Mouse (Mus musculus): Measurements from ENCODE around the gene Ctsd. TPM values are rescaled to one million over a fixed set of nuclear protein-coding genes. Genes with fewer than 3 reads are reported as not detected.
"Not testable (repeated sequence)": the region's sequence is repeated elsewhere in the genome, so short reads cannot be mapped to it uniquely, and the experiment has no call there.

The Ctsd gene
- polyA plus RNA-seq, 1 experiment from 2014 or later = 313 TPM

DNA sequence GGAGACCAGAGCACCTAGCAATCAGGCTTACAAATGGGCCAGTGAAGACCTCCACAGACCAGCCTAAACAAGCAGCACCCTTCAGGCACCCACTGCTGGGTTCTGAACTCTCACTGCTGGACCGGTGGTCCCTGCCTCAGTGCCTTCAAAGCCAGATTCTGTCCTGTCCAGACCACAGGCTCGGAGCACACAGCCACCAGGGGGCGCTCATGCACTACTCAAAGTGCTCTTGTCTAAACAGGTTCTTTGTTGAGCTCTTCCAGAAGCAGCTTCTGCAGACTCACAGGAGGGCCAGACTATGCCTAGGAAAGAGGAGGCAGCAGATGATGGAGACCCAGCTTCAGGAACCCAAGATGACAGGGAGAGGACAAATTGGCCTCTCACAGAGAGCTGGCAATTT is 53.6 kb downstream of the Ctsd start:
- no peaks in the 10 kb centered on the region for H3K9me3 ChIP-seq (ENCODE audit: control insufficient read depth, low read length)
- ATAC-seq (ENCODE audit: low FRiP score) = peak; percentile 89
- no peaks in the 10 kb centered on the region for H3K27me3 ChIP-seq (ENCODE audit: control insufficient read depth, insufficient read depth, low read length)
- H3K36me3 ChIP-seq (replicated peaks; ENCODE audit: control insufficient read depth, insufficient read depth) = no peaks in the 10 kb centered on the region
- peak; percentile 96 for DNase-seq (ENCODE audit: low spot score)
- 5% methylated on average over 3 of the region's 3 CpGs for WGBS
- no peak overlapping the region for H3K9ac ChIP-seq
- H3K4me1 ChIP-seq (replicated peaks; ENCODE audit: control insufficient read depth, insufficient read depth, low read length) = no peaks in the 10 kb centered on the region
- no peak overlapping the region for H3K4me3 ChIP-seq (replicated peaks; ENCODE audit: low read length)
- no peak overlapping the region for H3K27ac ChIP-seq
- H3K4me2 ChIP-seq (replicated peaks) = no peak overlapping the region

GRCm38 (mm10) chr7:142332741-142333140 is 55.1 kb downstream of the Ctsd start:
- H3K4me1 ChIP-seq (replicated peaks; ENCODE audit: control insufficient read depth, insufficient read depth, low read length); H3K9ac ChIP-seq; H3K27ac ChIP-seq; H3K4me3 ChIP-seq (replicated peaks; ENCODE audit: low read length); DNase-seq (ENCODE audit: low spot score); H3K36me3 ChIP-seq (replicated peaks; ENCODE audit: control insufficient read depth, insufficient read depth); H3K27me3 ChIP-seq (ENCODE audit: control insufficient read depth, insufficient read depth, low read length); ATAC-seq (ENCODE audit: low FRiP score); H3K9me3 ChIP-seq (ENCODE audit: control insufficient read depth, low read length); H3K4me2 ChIP-seq (replicated peaks): not testable (repeated sequence)
- WGBS = 94% methylated on average over 2 of the region's 9 CpGs

DNA sequence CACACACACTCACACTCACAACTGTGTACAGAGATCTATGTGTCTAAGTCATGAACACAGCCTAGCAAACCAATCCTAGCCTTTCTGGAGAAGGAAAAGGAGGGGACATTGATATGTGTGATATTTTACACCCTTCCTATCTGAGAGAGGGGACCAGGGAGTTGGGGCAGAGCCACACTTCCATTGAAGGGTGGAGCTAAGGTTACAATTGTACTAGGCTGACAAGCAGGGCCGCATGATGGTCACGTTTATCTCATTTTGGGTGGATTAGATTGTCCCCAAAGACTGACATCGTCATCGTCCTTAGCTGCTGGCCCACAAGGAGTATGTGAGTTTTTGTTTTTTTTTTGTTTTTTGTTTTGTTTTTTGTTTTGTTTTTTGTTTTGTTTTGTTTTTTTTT is 56.6 kb downstream of the Ctsd start:
- Histone ChIP-seq H3K27me3 (ENCODE audit: control insufficient read depth, insufficient read depth, low read length) (no peaks in the 10 kb centered on the region), H3K27ac (no peak overlapping the region), H3K36me3 (replicated peaks; ENCODE audit: control insufficient read depth, insufficient read depth) (no peaks in the 10 kb centered on the region), H3K4me1 (replicated peaks; ENCODE audit: control insufficient read depth, insufficient read depth, low read length) (no peaks in the 10 kb centered on the region), H3K4me3 (replicated peaks; ENCODE audit: low read length) (no peak overlapping the region), H3K9ac (no peak overlapping the region), H3K9me3 (ENCODE audit: control insufficient read depth, low read length) (no peaks in the 10 kb centered on the region), H3K4me2 (replicated peaks) (no peak overlapping the region)
- DNase-seq (ENCODE audit: low spot score) (no peak), ATAC-seq (ENCODE audit: low FRiP score) (no peak)
- 84% methylated on average over 4 of the region's 4 CpGs for WGBS

GRCm38 (mm10) chr7:142330271-142330724 is 57.5 kb downstream of the Ctsd start:
- DNase-seq (ENCODE audit: low spot score) = no peak
- H3K9me3 ChIP-seq (ENCODE audit: control insufficient read depth, low read length) = no peaks in the 10 kb centered on the region
- H3K4me1 ChIP-seq (replicated peaks; ENCODE audit: control insufficient read depth, insufficient read depth, low read length) = no peaks in the 10 kb centered on the region
- ATAC-seq (ENCODE audit: low FRiP score) = no peak
- no peak overlapping the region for H3K27ac ChIP-seq
- no peak overlapping the region for H3K4me2 ChIP-seq (replicated peaks)
- H3K27me3 ChIP-seq (ENCODE audit: control insufficient read depth, insufficient read depth, low read length) = no peaks in the 10 kb centered on the region
- H3K36me3 ChIP-seq (replicated peaks; ENCODE audit: control insufficient read depth, insufficient read depth) = no peaks in the 10 kb centered on the region
- H3K4me3 ChIP-seq (replicated peaks; ENCODE audit: low read length) = no peak overlapping the region
- H3K9ac ChIP-seq = no peak overlapping the region
- 66% methylated on average over 9 of the region's 9 CpGs for WGBS

DNA sequence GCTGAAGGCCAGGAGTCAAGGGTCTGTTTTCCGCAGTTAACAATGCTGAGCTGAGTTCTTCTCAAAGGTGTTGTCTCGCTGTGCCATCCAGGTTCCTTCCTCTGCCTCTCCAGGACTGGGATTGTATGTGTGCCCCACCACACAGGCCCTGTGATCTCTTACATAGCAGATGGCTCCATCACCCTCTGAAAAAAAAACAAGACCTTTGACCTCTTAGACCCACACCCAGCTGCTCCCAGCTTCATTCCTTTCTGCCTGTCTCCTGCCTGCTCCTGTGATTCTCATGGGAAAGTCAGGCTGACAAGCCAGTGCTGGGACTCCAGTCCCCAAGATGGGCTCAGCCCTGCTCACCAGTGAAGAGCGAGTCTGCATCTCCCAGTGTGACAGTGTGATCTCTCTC is 59.3 kb downstream of the Ctsd start:
- Histone ChIP-seq H3K27me3 (ENCODE audit: control insufficient read depth, insufficient read depth, low read length) (no peaks in the 10 kb centered on the region), H3K9ac (no peak overlapping the region), H3K27ac (no peak overlapping the region), H3K4me1 (replicated peaks; ENCODE audit: control insufficient read depth, insufficient read depth, low read length) (no peaks in the 10 kb centered on the region), H3K4me2 (replicated peaks) (no peak overlapping the region), H3K36me3 (replicated peaks; ENCODE audit: control insufficient read depth, insufficient read depth) (no peaks in the 10 kb centered on the region), H3K9me3 (ENCODE audit: control insufficient read depth, low read length) (no peaks in the 10 kb centered on the region), H3K4me3 (replicated peaks; ENCODE audit: low read length) (no peak overlapping the region)
- ATAC-seq (ENCODE audit: low FRiP score) (no peak), DNase-seq (ENCODE audit: low spot score) (no peak)
- WGBS = 63% methylated on average over 3 of the region's 3 CpGs

GRCm38 (mm10) chr7:142326714-142327445 is 61.0 kb downstream of the Ctsd start:
- no peaks in the 10 kb centered on the region for H3K36me3 ChIP-seq (replicated peaks; ENCODE audit: control insufficient read depth, insufficient read depth)
- no peak for DNase-seq (ENCODE audit: low spot score)
- H3K4me1 ChIP-seq (replicated peaks; ENCODE audit: control insufficient read depth, insufficient read depth, low read length) = peaks cover 3% of the 10 kb centered on the region; the same call in 1 of the 2 replicates
- H3K27me3 ChIP-seq (ENCODE audit: control insufficient read depth, insufficient read depth, low read length) = no peaks in the 10 kb centered on the region
- H3K9ac ChIP-seq = no peak overlapping the region
- no peak overlapping the region for H3K4me3 ChIP-seq (replicated peaks; ENCODE audit: low read length)
- no peak for ATAC-seq (ENCODE audit: low FRiP score)
- WGBS = 69% methylated on average over 9 of the region's 9 CpGs
- H3K27ac ChIP-seq = no peak overlapping the region
- H3K4me2 ChIP-seq (replicated peaks) = no peak overlapping the region
- no peaks in the 10 kb centered on the region for H3K9me3 ChIP-seq (ENCODE audit: control insufficient read depth, low read length)

Other genes starting within 250 kb of the Ctsd start
- gene Gm45337, start 243.4 kb downstream of the Ctsd start, polyA plus RNA-seq (2014; fragmentation: Nextera tagmentation; extraction: Ambion mirVana) = 0.15 TPM in 1 of 2 replicates, not detected in the other
- gene Gm29735, start 230.9 kb downstream of the Ctsd start, polyA plus RNA-seq (2014; fragmentation: Nextera tagmentation; extraction: Ambion mirVana) = not detected in 2 replicates
- not detected in 2 replicates for gene Gm4553, start 222.3 kb downstream of the Ctsd start, polyA plus RNA-seq (2014; fragmentation: Nextera tagmentation; extraction: Ambion mirVana)
- gene Krtap5-2, start 212.0 kb downstream of the Ctsd start, polyA plus RNA-seq (2014; fragmentation: Nextera tagmentation; extraction: Ambion mirVana) = not detected in 2 replicates
- not detected in 2 replicates for gene Gm10153, start 197.6 kb downstream of the Ctsd start, polyA plus RNA-seq (2014; fragmentation: Nextera tagmentation; extraction: Ambion mirVana)
- gene Krtap5-3, start 186.7 kb downstream of the Ctsd start, polyA plus RNA-seq (2014; fragmentation: Nextera tagmentation; extraction: Ambion mirVana) = not detected in 2 replicates
- not detected in 2 replicates for gene Gm7579, start 176.2 kb downstream of the Ctsd start, polyA plus RNA-seq (2014; fragmentation: Nextera tagmentation; extraction: Ambion mirVana)
- gene Krtap5-5, start 158.1 kb downstream of the Ctsd start, polyA plus RNA-seq (2014; fragmentation: Nextera tagmentation; extraction: Ambion mirVana) = not detected in 2 replicates
- not detected in 2 replicates for gene Gm40460, start 147.0 kb downstream of the Ctsd start, polyA plus RNA-seq (2014; fragmentation: Nextera tagmentation; extraction: Ambion mirVana)
- gene Gm2431, start 129.7 kb downstream of the Ctsd start, polyA plus RNA-seq (2014; fragmentation: Nextera tagmentation; extraction: Ambion mirVana) = not detected in 2 replicates
- gene Gm4559, start 113.7 kb downstream of the Ctsd start, polyA plus RNA-seq (2014; fragmentation: Nextera tagmentation; extraction: Ambion mirVana) = not detected in 2 replicates
- not detected in 2 replicates for gene Krtap5-1, start 90.9 kb downstream of the Ctsd start, polyA plus RNA-seq (2014; fragmentation: Nextera tagmentation; extraction: Ambion mirVana)
- not detected in 2 replicates for gene Krtap5-4, start 84.5 kb downstream of the Ctsd start, polyA plus RNA-seq (2014; fragmentation: Nextera tagmentation; extraction: Ambion mirVana)
- 6.4 and 7.3 TPM in 2 replicates for gene Ifitm10, start 14.3 kb downstream of the Ctsd start, polyA plus RNA-seq (2014; fragmentation: Nextera tagmentation; extraction: Ambion mirVana)
- gene Gm49369, start 5.4 kb downstream of the Ctsd start, polyA plus RNA-seq (2014; fragmentation: Nextera tagmentation; extraction: Ambion mirVana) = not detected in 2 replicates
- gene Syt8, start 46.8 kb upstream of the Ctsd start, polyA plus RNA-seq (2014; fragmentation: Nextera tagmentation; extraction: Ambion mirVana) = not detected in 2 replicates
- 1.0 TPM in 1 of 2 replicates, not detected in the other for gene Tnni2, start 53.8 kb upstream of the Ctsd start, polyA plus RNA-seq (2014; fragmentation: Nextera tagmentation; extraction: Ambion mirVana)
- gene Lsp1, start 72.8 kb upstream of the Ctsd start, polyA plus RNA-seq (2014; fragmentation: Nextera tagmentation; extraction: Ambion mirVana) = 4.8 and 8.2 TPM in 2 replicates
- 1.2 and 1.6 TPM in 2 replicates for gene Tnnt3, start 110.8 kb upstream of the Ctsd start, polyA plus RNA-seq (2014; fragmentation: Nextera tagmentation; extraction: Ambion mirVana)
- 21.6 and 22.9 TPM in 2 replicates for gene Mrpl23, start 144.6 kb upstream of the Ctsd start, polyA plus RNA-seq (2014; fragmentation: Nextera tagmentation; extraction: Ambion mirVana)

All from hindbrain, embryonic 14.5 days (tissue).